Mouse (Mus musculus) gonadal fat pad, adult 2 months (tissue): ENCODE measurements around the gene Olfr1218. TPM values are rescaled to one million over a fixed set of nuclear protein-coding genes. Genes with fewer than 3 reads are reported as not detected.
"Not testable (repeated sequence)": the region's sequence is repeated elsewhere in the genome, so short reads cannot be mapped to it uniquely, and the experiment has no call there.

Experiments
- DNase-seq: peaks from one replicate; pipeline ENCODE4 v3.0.0-alpha.2; 2012; ENCODE audit warnings: low read depth
- polyA plus RNA-seq: library from polyadenylated mRNA; depleted of rRNA; stranded (reverse); fragments of >200 nt; gene quantifications from 2 replicates; pipeline ENCODE4 v1.2.3, GENCODE M21; 2012; rRNA removed

The Olfr1218 gene
- polyA plus RNA-seq: not detected in 2 replicates

DNA sequence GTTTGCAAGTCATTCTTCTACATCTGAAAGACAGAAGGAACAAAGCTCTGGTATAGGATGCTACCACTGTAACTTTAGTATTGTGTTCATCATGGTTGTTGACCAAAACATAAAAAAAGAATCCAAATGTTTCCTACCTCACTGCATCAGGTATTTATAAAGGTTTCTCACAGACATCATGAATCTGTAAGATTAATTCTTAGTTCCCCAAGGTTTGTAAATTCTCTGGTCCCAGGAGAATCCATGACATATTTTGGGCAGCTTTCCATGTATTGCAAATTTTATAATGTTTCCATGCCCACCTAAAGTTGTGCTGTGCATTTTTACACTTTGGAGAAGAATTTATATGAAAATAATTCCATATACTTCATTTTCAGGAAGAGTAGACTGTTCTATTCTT, at the start of gene Olfr1218:
TSS of gene Olfr1218 (minus strand) at position 101 of the 400 bp plus-strand sequence.
- DNase-seq: no peak

DNA sequence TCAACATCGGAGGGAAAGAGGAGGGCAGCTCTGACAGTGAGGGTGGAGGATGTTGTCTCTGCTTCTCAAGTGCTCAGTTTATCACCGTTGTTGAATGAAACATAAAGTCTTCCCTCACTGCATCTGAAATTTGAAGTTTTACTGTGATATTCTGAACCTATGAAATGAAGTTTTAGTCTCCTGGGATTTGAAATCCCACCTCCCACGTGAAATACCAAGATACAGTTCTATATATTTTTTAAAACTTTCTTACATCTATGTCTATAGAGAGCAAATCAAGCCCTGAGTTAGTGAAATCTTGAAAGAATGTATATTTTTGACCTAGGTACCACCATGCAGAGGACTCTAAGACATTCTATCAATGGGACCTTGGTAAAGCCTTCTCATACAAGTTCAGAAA, 45.7 kb upstream of the Olfr1218 start, which contains the start of gene Olfr1220:
TSS of gene Olfr1220 (minus strand) at position 101 of the 400 bp plus-strand sequence.
- DNase-seq: no peak

DNA sequence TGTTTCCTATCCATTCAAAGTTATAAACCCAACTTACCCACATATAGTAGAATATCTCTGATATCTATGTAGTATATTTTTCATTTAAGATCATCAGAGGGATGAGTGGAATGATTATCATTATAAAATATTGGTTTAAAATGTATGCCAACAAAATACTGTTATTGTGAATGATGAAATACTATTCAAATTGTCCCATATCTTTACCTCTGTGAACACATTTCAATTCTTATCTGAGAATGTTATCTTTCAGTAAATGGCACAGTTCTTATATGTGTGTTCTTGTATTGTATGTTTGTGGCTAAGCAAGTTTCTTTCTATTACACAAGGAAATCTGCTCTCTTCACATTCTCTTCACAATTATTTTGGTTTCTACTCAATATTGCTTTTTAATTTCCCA, 44.7 kb upstream of the Olfr1218 start:
- DNase-seq: no peak

DNA sequence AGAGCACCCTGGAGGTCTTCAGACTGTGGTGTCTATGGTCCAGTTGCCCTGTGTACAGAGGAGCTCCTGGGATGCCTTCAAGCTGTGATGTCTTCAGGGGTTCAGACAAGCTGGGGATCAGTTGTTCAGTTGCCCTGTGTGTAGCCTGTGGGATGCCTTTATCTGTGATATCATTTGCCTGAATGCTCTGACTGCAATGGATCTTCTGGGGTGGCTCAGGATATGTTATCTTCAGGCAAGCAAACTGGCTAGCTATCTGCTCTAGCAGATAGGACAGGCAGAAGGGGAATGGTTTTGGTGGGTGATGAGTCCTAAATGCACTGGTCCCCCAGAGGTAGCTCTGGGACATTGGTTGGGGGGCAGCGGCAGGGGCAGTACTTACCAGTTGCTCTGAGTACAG, 32.9 kb upstream of the Olfr1218 start:
- DNase-seq: no peak

DNA sequence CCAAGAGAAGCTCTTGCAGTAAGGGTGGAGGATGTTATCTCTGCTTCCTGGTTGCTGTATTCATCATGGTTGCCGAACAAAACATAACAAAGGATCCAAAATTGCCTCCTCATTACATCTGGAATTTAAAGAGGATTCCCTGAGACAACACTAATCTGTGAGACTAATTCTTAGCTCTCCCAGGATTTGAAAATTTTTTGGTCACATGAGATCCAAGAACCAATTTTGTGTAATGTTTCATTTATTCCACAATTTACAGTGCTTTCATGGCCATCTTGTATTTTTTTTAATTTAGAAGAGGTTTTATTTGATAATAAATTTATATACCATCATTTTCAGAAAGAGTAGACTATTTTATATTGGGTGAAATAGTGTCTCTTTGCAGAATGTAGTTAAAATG, 22.4 kb upstream of the Olfr1218 start, which contains the start of gene Olfr1219:
TSS of gene Olfr1219 (minus strand) at position 101 of the 400 bp plus-strand sequence.
- no peak for DNase-seq

DNA sequence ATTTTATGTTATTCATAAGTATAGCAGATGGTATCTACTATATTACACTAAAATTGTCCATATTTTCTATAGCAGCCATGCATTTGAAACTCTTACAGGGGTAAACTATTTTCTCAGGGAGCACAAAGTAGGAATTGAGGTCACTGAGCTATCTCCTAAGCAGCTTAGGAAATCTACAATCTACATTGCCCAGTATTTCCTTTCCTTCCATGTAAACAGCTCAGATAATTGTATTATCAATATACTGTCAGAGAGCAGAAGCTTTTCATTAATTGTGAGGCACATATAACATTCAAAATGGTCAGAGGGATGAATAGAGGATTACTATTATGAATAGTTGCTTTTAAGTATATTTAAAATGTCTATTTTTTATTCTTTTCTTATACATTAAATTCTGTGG, 20.5 kb upstream of the Olfr1218 start:
- no peak for DNase-seq

DNA sequence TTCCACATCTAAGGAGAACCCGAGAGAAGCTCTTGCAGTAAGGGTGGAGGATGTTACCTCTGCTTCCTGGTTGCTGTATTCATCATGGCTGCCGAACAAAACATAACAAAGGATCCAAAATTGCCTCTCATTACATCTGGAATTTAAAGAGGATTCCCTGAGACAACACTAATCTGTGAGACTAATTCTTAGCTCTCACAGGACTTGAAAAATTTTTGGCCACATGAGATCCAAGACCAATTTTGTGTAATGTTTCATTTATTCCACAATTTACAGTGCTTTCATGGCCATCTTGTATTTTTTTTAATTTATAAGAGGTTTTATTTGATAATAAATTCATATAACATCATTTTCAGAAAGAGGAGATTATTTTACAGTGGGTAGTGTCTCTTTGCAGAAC, 29.0 kb downstream of the Olfr1218 start, which contains the start of gene Olfr1217:
TSS of gene Olfr1217 (minus strand) at position 101 of the 400 bp plus-strand sequence.
- DNase-seq: no peak

DNA sequence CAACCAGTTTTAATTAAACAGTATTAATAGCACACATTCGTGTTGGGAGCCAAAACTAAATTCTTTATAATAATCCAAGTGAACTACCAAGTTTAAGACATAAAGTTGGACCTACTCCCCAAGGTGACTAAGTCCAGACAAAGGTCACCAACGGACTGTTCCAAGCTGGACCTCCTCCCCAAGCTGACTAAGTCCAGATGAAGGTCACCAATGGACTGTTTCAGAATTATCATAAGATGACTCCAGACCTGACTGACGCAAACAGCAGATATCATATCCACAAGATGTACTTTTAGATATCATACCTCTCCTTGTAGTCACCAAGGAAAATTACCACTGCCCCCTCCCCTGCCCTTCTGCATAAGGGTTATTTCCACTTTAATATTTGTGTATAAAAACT, 39.6 kb downstream of the Olfr1218 start:
- DNase-seq: not testable (repeated sequence)

DNA sequence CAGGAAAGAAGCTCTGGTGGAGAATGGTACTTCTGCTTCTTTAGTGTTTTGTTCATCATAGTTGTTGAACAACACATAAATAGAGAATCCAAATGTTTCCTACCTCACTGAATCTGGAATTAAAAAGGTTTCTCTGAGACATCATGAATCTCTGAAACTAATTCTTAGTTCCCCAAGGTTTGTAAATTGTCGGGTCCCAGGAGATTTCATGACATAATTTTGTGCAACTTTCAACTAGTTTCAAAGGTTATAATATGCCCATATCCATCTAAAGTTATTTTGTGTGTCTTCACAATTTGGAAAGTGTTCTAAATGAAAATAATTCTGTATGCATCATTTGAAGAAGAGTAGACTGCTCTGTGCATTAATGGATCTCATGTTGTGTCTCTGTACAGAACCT, 42.7 kb downstream of the Olfr1218 start, which contains the start of gene Olfr1216:
TSS of gene Olfr1216 (minus strand) at position 101 of the 400 bp plus-strand sequence.
- DNase-seq: no peak

DNA sequence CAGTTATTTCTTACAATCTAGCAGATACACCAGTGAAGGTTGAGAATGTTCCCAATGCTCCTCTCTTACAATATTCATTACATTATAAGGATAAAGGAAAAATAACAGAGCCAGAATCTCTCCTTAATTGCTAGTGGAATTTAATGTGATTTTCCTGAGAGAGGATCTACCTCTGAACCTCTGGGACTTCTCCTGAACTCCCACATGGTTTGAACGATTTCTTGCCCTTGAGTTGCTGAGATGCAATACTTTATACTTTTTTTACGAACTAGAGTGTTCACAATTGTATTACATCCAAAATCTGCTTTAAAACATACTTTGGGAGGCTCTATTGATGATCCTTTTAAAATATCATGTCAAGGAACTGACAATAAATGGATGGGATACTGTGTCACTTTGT, 54.1 kb downstream of the Olfr1218 start, which contains the start of gene Olfr1215:
TSS of gene Olfr1215 (minus strand) at position 101 of the 400 bp plus-strand sequence.
- DNase-seq: no peak

Other genes starting within 250 kb of the Olfr1218 start
- not detected in 2 replicates for gene Olfr1202, start 246.7 kb downstream of the Olfr1218 start, polyA plus RNA-seq
- not detected in 2 replicates for gene Olfr1205, start 231.4 kb downstream of the Olfr1218 start, polyA plus RNA-seq
- not detected in 2 replicates for gene Olfr1204, start 211.9 kb downstream of the Olfr1218 start, polyA plus RNA-seq
- gene Olfr1206, start 198.0 kb downstream of the Olfr1218 start, polyA plus RNA-seq: not detected in 2 replicates
- not detected in 2 replicates for gene Olfr1208, start 158.9 kb downstream of the Olfr1218 start, polyA plus RNA-seq
- not detected in 2 replicates for gene Olfr1209, start 146.0 kb downstream of the Olfr1218 start, polyA plus RNA-seq
- gene Olfr1211, start 123.1 kb downstream of the Olfr1218 start, polyA plus RNA-seq: not detected in 2 replicates
- gene Olfr1212, start 107.2 kb downstream of the Olfr1218 start, polyA plus RNA-seq: not detected in 2 replicates
- not detected in 2 replicates for gene Gm13762, start 80.9 kb downstream of the Olfr1218 start, polyA plus RNA-seq
- not detected in 2 replicates for gene Olfr1214, start 68.5 kb downstream of the Olfr1218 start, polyA plus RNA-seq
- not detected in 2 replicates for gene Olfr1215, start 54.2 kb downstream of the Olfr1218 start, polyA plus RNA-seq
- gene Olfr1216, start 42.8 kb downstream of the Olfr1218 start, polyA plus RNA-seq: not detected in 2 replicates
- gene Olfr1217, start 29.1 kb downstream of the Olfr1218 start, polyA plus RNA-seq: not detected in 2 replicates
- gene Olfr1219, start 22.3 kb upstream of the Olfr1218 start, polyA plus RNA-seq: not detected in 2 replicates
- not detected in 2 replicates for gene Olfr1220, start 45.6 kb upstream of the Olfr1218 start, polyA plus RNA-seq
- gene Olfr1221, start 56.1 kb upstream of the Olfr1218 start, polyA plus RNA-seq: not detected in 2 replicates
- gene Olfr1222, start 71.9 kb upstream of the Olfr1218 start, polyA plus RNA-seq: not detected in 2 replicates
- not detected in 2 replicates for gene Olfr1223, start 90.4 kb upstream of the Olfr1218 start, polyA plus RNA-seq
- gene Olfr1224-ps1, start 102.9 kb upstream of the Olfr1218 start, polyA plus RNA-seq: not detected in 2 replicates
- gene Olfr1225, start 113.5 kb upstream of the Olfr1218 start, polyA plus RNA-seq: not detected in 2 replicates
- gene Olfr1226, start 138.9 kb upstream of the Olfr1218 start, polyA plus RNA-seq: not detected in 2 replicates
- not detected in 2 replicates for gene Olfr1228, start 192.9 kb upstream of the Olfr1218 start, polyA plus RNA-seq
- gene Olfr1229, start 226.8 kb upstream of the Olfr1218 start, polyA plus RNA-seq: not detected in 2 replicates
- gene Olfr1230, start 236.1 kb upstream of the Olfr1218 start, polyA plus RNA-seq: not detected in 2 replicates
- gene Olfr1231, start 245.9 kb upstream of the Olfr1218 start, polyA plus RNA-seq: not detected in 2 replicates